Mouse (Mus musculus) hindbrain, embryonic 12.5 days (tissue): ENCODE results near the gene Bach2. TPM values are rescaled to one million over a fixed set of nuclear protein-coding genes. Genes with fewer than 3 reads are reported as not detected.

Source experiments
- ATAC-seq: fragments of 200-750 bp; cut with Nextera tagmentation; 2 replicates; pipeline ENCODE4 v1.8.0; 2017; ENCODE audit warnings: moderate TSS enrichment; ENCODE audit not compliant: low FRiP score
- H3K27ac ChIP-seq: fragments of 300-500 bp; sonication (generic); 2 replicates; pipeline ENCODE4 v1.5.1; 2016; ENCODE audit warnings: mild to moderate bottlenecking
- H3K27me3 ChIP-seq: fragments of 300-500 bp; sonication (generic); 2 replicates; pipeline ENCODE4 v1.6.1; 2016; ENCODE audit warnings: mild to moderate bottlenecking
- H3K36me3 ChIP-seq: fragments of 300-500 bp; sonication (generic); 2 replicates; pipeline ENCODE4 v1.6.1; 2016; ENCODE audit warnings: mild to moderate bottlenecking
- H3K4me1 ChIP-seq: fragments of 300-500 bp; sonication (generic); 2 replicates; pipeline ENCODE4 v1.6.1; 2016
- H3K4me2 ChIP-seq: fragments of 300-500 bp; sonication (generic); replicated peaks from 2 replicates; pipeline ENCODE4 v1.6.1; 2016; ENCODE audit warnings: mild to moderate bottlenecking
- H3K4me3 ChIP-seq: fragments of 300-500 bp; sonication (generic); 2 replicates; pipeline ENCODE4 v1.5.1; 2016; ENCODE audit warnings: mild to moderate bottlenecking
- H3K9ac ChIP-seq: fragments of 300-500 bp; sonication (generic); 2 replicates; pipeline ENCODE4 v1.6.1; 2016; ENCODE audit warnings: mild to moderate bottlenecking, moderate library complexity
- H3K9me3 ChIP-seq: fragments of 300-500 bp; sonication (generic); replicated peaks from 2 replicates; pipeline ENCODE4 v1.6.1; 2016; ENCODE audit warnings: mild to moderate bottlenecking
- whole genome bisulfite sequencing: fragments of 180-500 bp; shearing (Covaris S2); methylation state at CpG from one replicate; pipeline ENCODE4 v1.1.7; 2016; 5-methylcytosine and 5-hydroxymethylcytosine counted together
- polyA plus RNA-seq: library from polyadenylated mRNA; unstranded; fragments of >200 nt; fragmentation: Nextera tagmentation; extraction: Ambion mirVana; gene quantifications from 2 replicates; pipeline ENCODE4 v1.2.1, GENCODE M21; 2016

The Bach2 gene
- polyA plus RNA-seq, 1 experiment from 2014 or later = 27.3 TPM

DNA sequence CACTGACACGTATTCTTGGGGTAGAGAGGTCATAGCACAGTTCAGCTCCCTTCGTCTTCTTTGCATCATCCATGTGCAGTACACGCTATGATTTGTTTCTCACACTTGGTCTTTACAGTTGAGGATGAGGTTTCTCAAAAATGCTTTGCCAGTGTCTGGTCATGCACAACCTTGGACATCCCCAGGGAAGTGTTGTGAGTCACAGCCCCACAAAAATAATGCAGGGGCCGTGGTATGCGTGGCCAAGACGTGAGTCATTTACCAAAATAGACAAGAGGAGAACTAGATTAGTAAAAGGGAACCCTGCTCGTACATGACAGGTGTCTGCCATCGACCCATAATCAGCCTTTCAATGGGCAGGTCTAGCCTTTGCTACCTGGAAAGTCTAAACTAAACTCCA, 152.7 kb downstream of the Bach2 start:
- no peaks in the 10 kb centered on the region for H3K36me3 ChIP-seq
- H3K9me3 ChIP-seq = no peaks in the 10 kb centered on the region

GRCm38 (mm10) chr4:32393226-32393625, 154.6 kb downstream of the Bach2 start:
- 81% methylated on average over 3 of the region's 3 CpGs for WGBS

More for the DNA sequence above, 152.7 kb downstream of the Bach2 start:
- Histone ChIP-seq H3K4me1 (peaks cover 44% of the 10 kb centered on the region), H3K4me2 (no peak overlapping the region), H3K4me3 (no peak overlapping the region), H3K27ac (no peak overlapping the region), H3K27me3 (no peaks in the 10 kb centered on the region), H3K9ac (no peak overlapping the region)
- WGBS = 92% methylated on average over 8 of the region's 8 CpGs
- ATAC-seq = no peak

GRCm38 (mm10) chr4:32393951-32394350, 155.3 kb downstream of the Bach2 start:
- Histone ChIP-seq H3K9ac (no peak overlapping the region), H3K27me3 (no peaks in the 10 kb centered on the region), H3K4me1 (peaks cover 19% of the 10 kb centered on the region), H3K4me3 (no peak overlapping the region), H3K9me3 (no peaks in the 10 kb centered on the region), H3K27ac (peak overlapping the region; percentile 60; the same call in 1 of the 2 replicates), H3K4me2 (no peak overlapping the region), H3K36me3 (no peaks in the 10 kb centered on the region)
- peak; percentile 23; the same call in 1 of the 2 replicates for ATAC-seq
- WGBS = 33% methylated on average over 1 of the region's 1 CpGs

More at GRCm38 (mm10) chr4:32393226-32393625, 154.6 kb downstream of the Bach2 start:
- no peak overlapping the region for H3K4me3 ChIP-seq
- no peaks in the 10 kb centered on the region for H3K27me3 ChIP-seq
- ATAC-seq = no peak
- no peaks in the 10 kb centered on the region for H3K9me3 ChIP-seq
- no peak overlapping the region for H3K27ac ChIP-seq
- H3K4me2 ChIP-seq = no peak overlapping the region
- no peak overlapping the region for H3K9ac ChIP-seq
- no peaks in the 10 kb centered on the region for H3K36me3 ChIP-seq
- peaks cover 26% of the 10 kb centered on the region for H3K4me1 ChIP-seq

DNA sequence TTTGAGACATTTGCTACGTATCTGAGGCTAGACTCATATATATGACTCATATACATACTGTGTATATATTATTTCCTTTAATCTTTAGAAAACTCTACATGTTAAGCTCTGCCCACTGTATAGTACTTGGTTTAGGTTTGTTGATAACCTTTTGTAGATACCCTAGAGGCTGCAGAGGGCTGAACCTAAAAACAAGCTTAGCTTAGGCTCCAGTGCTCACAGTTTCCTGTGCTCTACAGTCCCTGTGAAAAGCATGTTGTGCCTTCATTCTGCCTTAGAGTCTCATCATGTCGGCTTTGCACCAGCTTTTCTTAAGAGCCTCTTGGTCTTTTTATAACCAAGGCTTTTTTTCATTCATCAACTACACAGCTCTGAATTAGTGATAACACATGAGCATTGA, 156.2 kb downstream of the Bach2 start:
- Histone ChIP-seq H3K27me3 (no peaks in the 10 kb centered on the region), H3K4me2 (no peak overlapping the region), H3K27ac (no peak overlapping the region), H3K9ac (no peak overlapping the region), H3K4me3 (no peak overlapping the region), H3K4me1 (peaks cover 14% of the 10 kb centered on the region), H3K9me3 (no peaks in the 10 kb centered on the region), H3K36me3 (no peaks in the 10 kb centered on the region)
- no peak for ATAC-seq
- 82% methylated on average over 2 of the region's 2 CpGs for WGBS

DNA sequence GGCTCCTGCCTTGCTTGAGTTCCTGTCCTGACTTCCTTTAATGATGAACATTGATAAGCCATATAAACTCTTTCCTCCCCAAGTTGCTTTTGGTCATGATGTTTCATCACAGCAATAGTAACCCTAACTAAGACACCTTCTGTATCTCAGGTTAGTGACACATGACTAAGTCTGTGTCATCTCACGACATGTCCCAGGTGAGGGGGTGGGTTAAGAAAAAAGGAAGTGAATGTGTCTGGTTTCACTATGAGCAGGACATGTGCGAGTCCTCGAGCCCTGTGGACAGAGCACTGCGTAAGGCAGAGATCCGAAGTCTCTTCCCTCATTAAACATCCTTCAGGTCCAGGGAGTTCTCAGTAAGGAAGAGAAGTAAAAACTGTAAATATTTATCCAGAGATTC, 162.9 kb downstream of the Bach2 start:
- H3K9ac ChIP-seq = no peak overlapping the region
- no peaks in the 10 kb centered on the region for H3K27me3 ChIP-seq
- no peak overlapping the region for H3K4me2 ChIP-seq
- WGBS = 94% methylated on average over 5 of the region's 5 CpGs
- no peaks in the 10 kb centered on the region for H3K9me3 ChIP-seq
- H3K27ac ChIP-seq = no peak overlapping the region
- ATAC-seq = no peak
- H3K4me3 ChIP-seq = no peak overlapping the region
- H3K4me1 ChIP-seq = peaks cover 10% of the 10 kb centered on the region
- no peaks in the 10 kb centered on the region for H3K36me3 ChIP-seq

- no peaks in the 10 kb centered on the region for H3K9me3 ChIP-seq
- ATAC-seq = no peak
- H3K4me2 ChIP-seq = no peak overlapping the region
- H3K36me3 ChIP-seq = no peaks in the 10 kb centered on the region
- WGBS = 90% methylated on average over 5 of the region's 5 CpGs
- no peak overlapping the region for H3K9ac ChIP-seq
- H3K4me3 ChIP-seq = no peak overlapping the region
- H3K27me3 ChIP-seq = no peaks in the 10 kb centered on the region
- no peak overlapping the region for H3K27ac ChIP-seq
- peaks cover 10% of the 10 kb centered on the region for H3K4me1 ChIP-seq
These were observed 164.9 kb downstream of the Bach2 start for GRCm38 (mm10) chr4:32403506-32403905.

DNA sequence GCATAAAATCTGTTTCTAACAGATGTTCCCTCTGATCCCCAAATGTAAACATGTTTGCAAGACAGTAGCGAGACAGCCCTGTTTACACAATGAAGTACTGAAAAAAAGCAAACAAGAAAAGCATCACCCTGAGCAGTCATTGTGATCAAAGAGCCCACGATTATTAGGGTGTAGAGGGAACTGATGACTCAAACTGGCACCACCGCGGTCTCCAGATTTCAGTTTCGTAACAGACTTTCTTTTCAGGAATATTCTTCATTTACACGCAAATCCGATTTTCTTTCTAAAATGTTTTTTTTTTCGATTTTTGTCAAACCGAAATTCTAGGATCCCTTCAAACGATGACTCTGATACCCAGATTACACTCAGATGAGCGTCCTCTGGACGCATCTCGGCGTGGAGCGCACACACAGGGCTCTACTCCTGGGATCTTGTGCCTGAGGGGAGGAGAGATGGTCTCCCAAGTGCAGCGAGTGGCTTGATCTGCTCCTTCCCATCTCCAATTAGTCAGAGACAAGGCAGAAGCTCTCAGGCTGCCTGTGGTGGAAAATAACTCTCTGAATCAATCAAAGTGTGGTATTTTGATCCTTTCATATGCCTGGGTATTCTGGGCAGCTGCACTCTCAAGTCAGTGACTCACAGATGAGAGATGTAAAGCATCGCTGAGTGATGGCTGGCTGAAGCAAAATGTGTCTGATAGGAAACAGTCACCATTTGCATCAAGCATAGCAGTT, 166.7 kb downstream of the Bach2 start:
- no peak overlapping the region for H3K9ac ChIP-seq
- peak overlapping the region; percentile 60 for H3K27ac ChIP-seq
- H3K27me3 ChIP-seq = no peaks in the 10 kb centered on the region
- no peak overlapping the region for H3K4me3 ChIP-seq
- 75% methylated on average over 17 of the region's 17 CpGs for WGBS
- H3K4me2 ChIP-seq = no peak overlapping the region
- H3K9me3 ChIP-seq = no peaks in the 10 kb centered on the region
- H3K36me3 ChIP-seq = no peaks in the 10 kb centered on the region
- peaks cover 10% of the 10 kb centered on the region for H3K4me1 ChIP-seq
- ATAC-seq = no peak

GRCm38 (mm10) chr4:32405985-32406384, 167.4 kb downstream of the Bach2 start:
- Histone ChIP-seq H3K27ac (no peak overlapping the region), H3K36me3 (no peaks in the 10 kb centered on the region), H3K4me2 (no peak overlapping the region), H3K9ac (no peak overlapping the region), H3K27me3 (no peaks in the 10 kb centered on the region), H3K4me1 (peaks cover 10% of the 10 kb centered on the region), H3K4me3 (no peak overlapping the region), H3K9me3 (no peaks in the 10 kb centered on the region)
- no peak for ATAC-seq
- whole genome bisulfite sequencing = 82% methylated on average over 3 of the region's 3 CpGs

DNA sequence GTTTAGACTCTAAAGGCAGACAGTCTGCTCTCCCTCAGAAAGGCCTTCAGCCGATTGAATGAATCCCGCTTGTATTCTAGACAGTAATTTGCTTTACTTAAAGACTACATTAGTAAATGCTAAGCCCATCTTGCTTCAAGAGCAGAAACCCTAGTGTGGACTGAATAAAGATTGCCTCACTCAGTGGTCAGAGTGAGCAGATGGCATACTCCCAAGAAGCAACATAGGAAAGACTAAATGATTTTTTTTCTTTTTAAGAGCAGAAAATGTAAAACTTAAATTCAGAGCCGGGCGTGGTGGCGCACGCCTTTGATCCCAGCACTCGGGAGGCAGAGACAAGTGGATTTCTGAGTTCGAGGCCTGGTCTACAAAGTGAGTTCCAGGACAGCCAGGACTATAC, 169.9 kb downstream of the Bach2 start:
- Histone ChIP-seq H3K9ac (no peak overlapping the region), H3K4me2 (no peak overlapping the region), H3K36me3 (no peaks in the 10 kb centered on the region), H3K9me3 (no peaks in the 10 kb centered on the region), H3K4me1 (peaks cover 13% of the 10 kb centered on the region), H3K4me3 (no peak overlapping the region), H3K27me3 (no peaks in the 10 kb centered on the region), H3K27ac (no peak overlapping the region)
- 95% methylated on average over 8 of the region's 8 CpGs for WGBS
- ATAC-seq = no peak

DNA sequence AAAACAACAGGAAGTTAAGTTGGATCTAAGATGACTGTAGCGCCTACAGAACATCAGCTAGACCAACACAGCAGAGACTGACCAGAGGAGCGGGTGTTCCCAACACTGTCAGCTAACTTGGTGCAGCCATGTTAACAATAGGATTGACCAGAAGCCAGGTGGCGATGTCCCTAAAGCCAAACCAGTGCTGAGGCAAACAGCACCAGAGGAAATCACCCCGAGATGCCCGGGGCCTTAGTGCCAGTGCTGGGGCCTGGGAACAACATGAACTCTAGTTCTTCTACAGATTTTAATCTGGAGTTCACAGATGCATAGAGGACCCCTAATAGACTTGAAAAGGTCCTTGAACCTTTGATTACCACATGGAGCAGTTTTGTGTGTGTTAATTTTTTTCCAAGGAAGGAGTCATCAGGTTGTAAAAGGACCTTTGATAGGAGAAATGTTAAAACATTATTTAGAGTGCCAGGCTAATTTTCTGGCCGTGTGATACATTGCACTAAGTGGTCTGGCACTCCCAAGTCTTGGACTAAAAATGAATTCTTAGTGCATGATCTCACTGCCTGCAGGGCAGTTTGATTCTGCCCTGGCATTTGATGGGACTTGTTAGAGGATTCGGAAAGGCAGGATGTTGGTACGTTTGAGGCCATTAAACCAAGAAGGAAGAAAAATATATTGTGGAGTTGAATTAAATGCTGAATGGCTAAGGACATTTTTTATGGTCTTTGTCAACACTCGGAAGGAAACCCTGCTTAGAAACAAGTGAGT, 170.7 kb downstream of the Bach2 start:
- no peaks in the 10 kb centered on the region for H3K27me3 ChIP-seq
- no peak for ATAC-seq
- H3K4me2 ChIP-seq = no peak overlapping the region
- WGBS = 86% methylated on average over 9 of the region's 9 CpGs
- H3K36me3 ChIP-seq = no peaks in the 10 kb centered on the region
- no peak overlapping the region for H3K4me3 ChIP-seq
- H3K4me1 ChIP-seq = peaks cover 16% of the 10 kb centered on the region
- H3K9ac ChIP-seq = no peak overlapping the region
- no peak overlapping the region for H3K27ac ChIP-seq
- H3K9me3 ChIP-seq = no peaks in the 10 kb centered on the region

- WGBS = 70% methylated on average over 7 of the region's 7 CpGs
These were observed 174.5 kb downstream of the Bach2 start for GRCm38 (mm10) chr4:32413063-32413462.

GRCm38 (mm10) chr4:32413505-32413904, 174.9 kb downstream of the Bach2 start:
- no peaks in the 10 kb centered on the region for H3K27me3 ChIP-seq
- H3K4me1 ChIP-seq = peaks cover 12% of the 10 kb centered on the region
- no peak overlapping the region for H3K27ac ChIP-seq
- H3K4me3 ChIP-seq = no peak overlapping the region
- H3K4me2 ChIP-seq = no peak overlapping the region
- no peaks in the 10 kb centered on the region for H3K36me3 ChIP-seq
- ATAC-seq = no peak
- H3K9ac ChIP-seq = no peak overlapping the region
- no peaks in the 10 kb centered on the region for H3K9me3 ChIP-seq
- 84% methylated on average over 9 of the region's 9 CpGs for WGBS

More at GRCm38 (mm10) chr4:32413063-32413462, 174.5 kb downstream of the Bach2 start:
- Histone ChIP-seq H3K4me1 (peaks cover 12% of the 10 kb centered on the region), H3K9ac (no peak overlapping the region), H3K4me2 (no peak overlapping the region), H3K27me3 (no peaks in the 10 kb centered on the region), H3K36me3 (no peaks in the 10 kb centered on the region), H3K9me3 (no peaks in the 10 kb centered on the region), H3K27ac (no peak overlapping the region), H3K4me3 (no peak overlapping the region)
- ATAC-seq = no peak
